Mouse (Mus musculus) forebrain, postnatal 0 days (tissue): Measurements from ENCODE around the gene Cfap43. TPM values are rescaled to one million over a fixed set of nuclear protein-coding genes. Genes with fewer than 3 reads are reported as not detected.
A peak's percentile ranks its signal among the peaks of the same experiment; 100 is the strongest.

Source experiments
- ATAC-seq: fragments of 200-750 bp; cut with Nextera tagmentation; 2 replicates; pipeline ENCODE4 v1.8.0; 2017; ENCODE audit warnings: mild to moderate bottlenecking, moderate library complexity
- DNase-seq: peaks from one replicate; pipeline ENCODE4 v3.0.0-alpha.2; 2015
- H3K27ac ChIP-seq: fragments of 300-500 bp; sonication (generic); 2 replicates; pipeline ENCODE4 v1.5.1; 2014; ENCODE audit warnings: low read depth, mild to moderate bottlenecking, antibody characterized with exemption, low read length, moderate library complexity, mixed read lengths
- H3K27me3 ChIP-seq: fragments of 300-500 bp; sonication (generic); 2 replicates; pipeline ENCODE4 v1.6.1; 2014; ENCODE audit warnings: mild to moderate bottlenecking, low read length, mixed read lengths; ENCODE audit not compliant: insufficient read depth
- H3K36me3 ChIP-seq: fragments of 300-500 bp; sonication (generic); 2 replicates; pipeline ENCODE4 v1.6.1; 2014; ENCODE audit warnings: mild to moderate bottlenecking, moderate library complexity; ENCODE audit not compliant: insufficient read depth
- H3K4me1 ChIP-seq: fragments of 300-500 bp; sonication (generic); 2 replicates; pipeline ENCODE4 v1.6.1; 2014; ENCODE audit warnings: antibody characterized with exemption; ENCODE audit not compliant: insufficient read depth
- H3K4me2 ChIP-seq: fragments of 300-500 bp; sonication (generic); 2 replicates; pipeline ENCODE4 v1.6.1; 2014; ENCODE audit warnings: low read depth, mild to moderate bottlenecking, moderate library complexity
- H3K4me3 ChIP-seq: fragments of 300-500 bp; sonication (generic); 2 replicates; pipeline ENCODE4 v1.5.1; 2014; ENCODE audit warnings: low read depth, low read length, mixed read lengths
- H3K9ac ChIP-seq: fragments of 300-500 bp; sonication (generic); 2 replicates; pipeline ENCODE4 v1.6.1; 2014; ENCODE audit warnings: mild to moderate bottlenecking
- H3K9me3 ChIP-seq: fragments of 300-500 bp; sonication (generic); 2 replicates; pipeline ENCODE4 v1.6.1; 2016; ENCODE audit warnings: low read length
- CTCF ChIP-seq: sonication (generic); IDR thresholded peaks from 2 replicates; pipeline ENCODE4 v1.5.1; 2016; ENCODE audit warnings: antibody characterized with exemption, control low read depth, low read depth
- WGBS: fragments of 180-500 bp; shearing (Covaris S2); extraction: QIAGEN DNeasy Blood & Tissue Kit; methylation state at CpG from one replicate; pipeline ENCODE4 v1.1.7; 2014; 5-methylcytosine and 5-hydroxymethylcytosine counted together
- polyA plus RNA-seq: library from polyadenylated mRNA; unstranded; fragments of >200 nt; fragmentation: Nextera tagmentation; extraction: Ambion mirVana; gene quantifications from 2 replicates; pipeline ENCODE4 v1.2.1, GENCODE M21; 2015
- total RNA-seq: library from RNA; depleted of rRNA; stranded (reverse); fragments of >200 nt; gene quantifications from 2 replicates; pipeline ENCODE4 v1.2.3, GENCODE M21; 2014

Cfap43 gene
- total and polyA plus RNA-seq, 2 experiments from 2014 or later, result 1.8 to 2.3 TPM

DNA sequence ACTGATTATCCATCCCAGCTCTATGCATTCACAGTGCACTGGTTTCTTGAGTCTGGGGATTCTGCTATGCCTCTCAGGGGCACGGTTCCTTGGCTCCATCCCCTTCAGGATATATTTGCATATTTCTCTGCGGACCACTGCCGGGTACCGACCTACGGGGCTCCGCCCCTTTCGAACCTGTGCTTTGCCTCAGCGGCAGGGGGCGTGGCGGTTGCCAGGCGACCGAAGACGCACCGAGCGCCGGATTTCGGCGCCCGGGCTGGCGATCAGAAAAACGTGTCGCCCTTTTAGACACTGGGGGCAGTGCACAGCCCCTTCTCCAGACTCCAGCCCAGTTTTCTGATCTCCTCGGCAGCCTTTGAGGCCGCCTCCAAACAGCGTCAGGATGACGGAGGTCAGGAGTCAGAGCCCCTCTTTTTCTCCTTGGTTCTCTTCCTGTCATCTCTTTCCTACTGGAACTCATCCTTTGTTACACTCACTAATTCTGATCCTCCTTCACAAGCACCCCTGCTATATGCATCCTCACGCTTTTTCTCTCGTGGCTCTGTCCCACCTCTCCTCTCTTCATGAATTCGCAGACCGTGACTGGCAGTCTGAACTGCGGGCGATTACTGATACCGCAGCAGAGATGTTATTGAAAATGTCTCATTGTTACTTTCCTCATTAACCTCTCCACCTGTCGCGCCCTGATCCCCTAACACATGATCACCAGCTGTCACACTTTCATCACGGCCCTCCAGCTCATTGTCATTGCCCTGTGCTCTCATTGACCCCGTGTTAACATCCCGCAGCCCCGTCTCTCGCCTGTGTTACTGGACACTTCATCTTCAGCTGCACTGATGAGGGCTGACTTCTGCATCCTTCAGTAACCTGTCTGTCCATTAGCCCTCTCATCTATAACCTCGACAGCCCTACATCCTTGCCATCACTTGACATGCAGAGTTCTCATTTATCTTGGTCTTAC lies 18.6 kb upstream of the Cfap43 start, which contains the start of gene Cfap58:
TSS of gene Cfap58 (plus strand) at position 233 of the 964 bp plus-strand sequence.
- Histone ChIP-seq H3K9me3 (no peaks in the 10 kb centered on the region), H3K9ac (peak within 1 kb of the TSS; percentile 54), H3K27me3 (no peaks in the 10 kb centered on the region), H3K4me2 (peak within 1 kb of the TSS; percentile 75), H3K4me3 (peak within 1 kb of the TSS; percentile 45), H3K36me3 (no peaks in the 10 kb centered on the region), H3K4me1 (peaks cover 2% of the 10 kb centered on the region; the same call in 1 of the 2 replicates), H3K27ac (peak within 1 kb of the TSS; percentile 10; the same call in 1 of the 2 replicates)
- WGBS, result 4% methylated on average over 41 of the region's 41 CpGs
- DNase-seq (peak; percentile 84), ATAC-seq (peak; percentile 92)
- peak; percentile 52 for TF ChIP-seq CTCF

DNA sequence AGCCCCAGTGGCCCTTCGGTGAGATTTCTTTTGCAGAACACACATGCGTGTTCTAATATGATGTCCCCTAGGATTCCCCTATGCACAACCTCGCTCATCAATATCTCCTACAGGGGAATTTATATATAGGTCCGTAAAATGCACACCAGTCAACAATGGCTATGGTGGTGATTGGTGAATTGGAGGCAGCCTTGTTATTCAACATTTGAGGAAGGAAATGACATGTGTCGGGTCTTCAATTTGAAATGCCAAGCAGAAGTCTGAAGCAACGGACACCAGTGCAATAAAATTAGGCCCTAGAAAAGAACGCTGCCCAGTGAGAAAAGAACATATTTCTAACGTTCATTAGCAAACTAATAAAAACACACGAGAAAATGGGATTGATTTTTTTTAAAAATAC lies 17.9 kb upstream of the Cfap43 start:
- peak overlapping the region; percentile 75 for H3K4me2 ChIP-seq
- no peaks in the 10 kb centered on the region for H3K9me3 ChIP-seq
- H3K9ac ChIP-seq, result peak overlapping the region; percentile 54; the same call in 1 of the 2 replicates
- H3K36me3 ChIP-seq, result no peaks in the 10 kb centered on the region
- DNase-seq (no peak), ATAC-seq (no peak)
- no peak for TF ChIP-seq CTCF
- no peaks in the 10 kb centered on the region for H3K27me3 ChIP-seq
- no peak overlapping the region for H3K27ac ChIP-seq
- peak overlapping the region; percentile 45 for H3K4me3 ChIP-seq
- WGBS, result 62% methylated on average over 9 of the region's 9 CpGs
- H3K4me1 ChIP-seq, result peaks cover 2% of the 10 kb centered on the region; the same call in 1 of the 2 replicates

DNA sequence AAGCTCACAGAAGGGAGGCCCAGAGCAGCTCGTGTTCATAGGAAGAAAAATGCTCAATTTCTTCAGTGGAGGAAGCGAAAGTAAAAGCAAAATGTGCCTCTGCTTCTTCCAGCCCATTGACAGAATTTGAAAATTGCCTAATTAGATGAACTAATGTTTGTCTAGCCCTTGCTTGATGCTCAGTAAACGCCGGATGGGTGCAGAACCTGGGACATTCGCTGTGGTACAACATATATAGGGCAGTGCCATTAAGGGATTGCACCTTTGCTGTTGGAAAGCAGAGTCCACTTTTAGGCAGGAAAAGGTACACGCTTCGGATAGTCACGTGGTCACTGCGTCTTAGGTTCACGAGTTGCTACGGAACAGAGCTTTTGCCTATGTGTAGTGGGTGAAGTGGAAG lies 17.4 kb upstream of the Cfap43 start:
- H3K27ac ChIP-seq, result no peak overlapping the region
- no peak overlapping the region for H3K9ac ChIP-seq
- H3K4me2 ChIP-seq, result no peak overlapping the region
- H3K36me3 ChIP-seq, result no peaks in the 10 kb centered on the region
- WGBS, result 87% methylated on average over 11 of the region's 11 CpGs
- DNase-seq (no peak), ATAC-seq (no peak)
- no peaks in the 10 kb centered on the region for H3K9me3 ChIP-seq
- H3K27me3 ChIP-seq, result no peaks in the 10 kb centered on the region
- no peak overlapping the region for H3K4me3 ChIP-seq
- no peak for TF ChIP-seq CTCF
- peaks cover 2% of the 10 kb centered on the region; the same call in 1 of the 2 replicates for H3K4me1 ChIP-seq

DNA sequence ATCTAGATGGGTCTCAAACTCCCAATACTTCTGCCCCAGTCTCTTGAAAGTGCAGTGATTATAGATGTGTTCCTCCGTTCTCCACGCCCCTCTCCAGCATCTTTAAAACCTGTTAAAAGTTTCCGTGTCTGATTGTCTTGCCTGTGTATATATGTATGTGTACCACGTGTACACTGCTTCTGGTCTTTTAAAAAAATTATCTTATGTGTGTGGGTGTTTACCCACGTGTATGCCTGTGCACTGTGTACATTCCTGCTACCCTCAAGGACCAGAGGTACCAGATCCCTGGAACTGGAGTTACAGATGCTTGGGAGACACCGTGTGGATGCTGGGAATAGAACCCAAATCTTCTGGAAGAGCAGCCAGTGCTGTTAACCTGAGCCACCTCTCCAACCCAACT lies 16.4 kb upstream of the Cfap43 start:
- no peaks in the 10 kb centered on the region for H3K9me3 ChIP-seq
- H3K4me1 ChIP-seq, result peaks cover 2% of the 10 kb centered on the region; the same call in 1 of the 2 replicates
- 87% methylated on average over 6 of the region's 6 CpGs for WGBS
- no peaks in the 10 kb centered on the region for H3K36me3 ChIP-seq
- no peak overlapping the region for H3K27ac ChIP-seq
- no peak for ATAC-seq
- no peaks in the 10 kb centered on the region for H3K27me3 ChIP-seq
- H3K4me3 ChIP-seq, result no peak overlapping the region
- no peak for TF ChIP-seq CTCF
- DNase-seq, result no peak
- no peak overlapping the region for H3K4me2 ChIP-seq
- H3K9ac ChIP-seq, result no peak overlapping the region

DNA sequence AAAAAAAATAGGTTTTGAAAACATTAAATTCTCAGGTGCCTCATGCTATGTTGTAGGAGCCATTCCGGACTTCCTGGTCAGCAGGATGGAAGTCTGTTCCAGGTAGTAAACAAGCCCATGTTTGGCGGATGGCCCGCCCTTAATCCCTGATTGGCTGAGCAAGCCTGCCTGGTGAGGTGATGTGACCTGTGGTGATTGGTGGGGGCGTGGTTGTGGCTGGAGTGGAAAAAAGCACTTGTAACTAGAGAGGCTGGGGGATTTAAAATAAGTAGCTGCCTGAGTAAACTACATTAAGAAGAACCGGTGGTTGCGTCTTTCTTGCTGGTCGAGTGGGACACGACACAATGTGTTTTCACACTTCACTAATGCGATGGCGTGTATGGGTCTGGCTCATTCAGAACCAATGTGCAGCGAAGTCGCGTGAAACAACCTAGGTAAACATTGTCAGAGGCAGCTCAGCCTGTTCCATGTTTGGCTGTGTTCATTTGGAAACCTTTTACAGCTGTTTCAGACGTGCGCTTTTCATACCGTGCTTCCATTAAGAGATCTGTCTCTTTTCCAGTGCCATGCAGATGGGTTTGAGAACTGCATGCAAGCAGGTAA lies 15.7 kb upstream of the Cfap43 start:
- Histone ChIP-seq H3K36me3 (no peaks in the 10 kb centered on the region), H3K9me3 (no peaks in the 10 kb centered on the region), H3K4me3 (no peak overlapping the region), H3K4me2 (no peak overlapping the region), H3K4me1 (peaks cover 2% of the 10 kb centered on the region; the same call in 1 of the 2 replicates), H3K27me3 (no peaks in the 10 kb centered on the region), H3K9ac (no peak overlapping the region), H3K27ac (no peak overlapping the region)
- no peak for TF ChIP-seq CTCF
- ATAC-seq (no peak), DNase-seq (no peak)
- 74% methylated on average over 16 of the region's 16 CpGs for whole genome bisulfite sequencing

DNA sequence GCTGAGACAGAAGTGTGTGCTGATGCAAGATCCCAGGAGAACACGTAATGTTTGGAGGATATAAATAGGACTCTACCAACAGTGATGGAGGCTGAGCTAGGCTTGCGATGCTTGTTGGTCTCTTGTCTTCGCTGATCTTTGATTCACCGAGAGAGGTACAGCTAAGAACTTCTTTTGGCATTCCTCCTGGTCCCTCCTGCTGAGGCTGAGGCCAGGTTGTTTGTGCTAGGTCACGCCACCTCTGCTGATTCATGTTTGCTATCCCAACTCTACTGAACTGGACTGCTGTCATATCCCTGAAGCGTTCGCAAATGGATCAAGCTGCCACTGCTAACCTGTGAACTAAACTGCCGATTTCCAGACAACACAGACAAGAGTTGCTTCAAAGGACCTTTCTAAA lies 15.1 kb upstream of the Cfap43 start:
- Histone ChIP-seq H3K4me2 (no peak overlapping the region), H3K36me3 (no peaks in the 10 kb centered on the region), H3K27ac (no peak overlapping the region), H3K9me3 (no peaks in the 10 kb centered on the region), H3K4me3 (no peak overlapping the region), H3K27me3 (no peaks in the 10 kb centered on the region), H3K9ac (no peak overlapping the region), H3K4me1 (peaks cover 2% of the 10 kb centered on the region; the same call in 1 of the 2 replicates)
- DNase-seq (no peak), ATAC-seq (no peak)
- 90% methylated on average over 8 of the region's 8 CpGs for WGBS
- TF ChIP-seq CTCF, result no peak
